Mouse (Mus musculus) T-helper 2 cell (primary cell): ENCODE measurements around the gene Phospho1.

Experiments
- in situ Hi-C: fragments of 300-600 bp; cut with MboI, MseI; formaldehyde crosslinking; loops from one replicate; pipeline ENCODE4 v1.15.1; 2025; ENCODE audit warnings: high pct_unique_total_duplicates

Phospho1 gene

GRCm38 (mm10) chr11:95812224-95812623, 12.1 kb upstream of the Phospho1 start:
- in situ Hi-C loops, result no loop called here

GRCm38 (mm10) chr11:95814101-95814500, 10.2 kb upstream of the Phospho1 start:
- in situ Hi-C loops, result no loop called here

GRCm38 (mm10) chr11:95814857-95815256, 9.4 kb upstream of the Phospho1 start:
- in situ Hi-C loops, result no loop called here

DNA sequence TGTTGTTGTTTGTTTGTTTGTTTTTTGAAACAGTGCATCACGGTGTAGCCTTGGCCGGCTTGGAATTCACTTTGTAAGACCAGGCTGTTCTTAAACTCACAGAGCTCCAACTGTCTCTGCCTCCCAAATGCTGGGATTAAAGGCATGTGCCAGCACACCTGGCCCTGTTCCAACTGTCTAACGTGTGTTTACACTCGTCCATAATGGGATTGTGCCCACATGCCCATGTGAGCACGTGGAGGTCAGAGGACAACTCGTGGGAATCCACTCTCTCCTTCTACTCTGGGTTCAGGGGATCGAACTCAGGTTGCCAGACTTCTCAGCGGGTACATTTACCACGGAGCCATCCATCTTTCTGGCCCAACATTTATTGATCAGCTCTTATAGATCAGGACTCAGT, 8.9 kb upstream of the Phospho1 start:
- in situ Hi-C loops, result no loop called here

DNA sequence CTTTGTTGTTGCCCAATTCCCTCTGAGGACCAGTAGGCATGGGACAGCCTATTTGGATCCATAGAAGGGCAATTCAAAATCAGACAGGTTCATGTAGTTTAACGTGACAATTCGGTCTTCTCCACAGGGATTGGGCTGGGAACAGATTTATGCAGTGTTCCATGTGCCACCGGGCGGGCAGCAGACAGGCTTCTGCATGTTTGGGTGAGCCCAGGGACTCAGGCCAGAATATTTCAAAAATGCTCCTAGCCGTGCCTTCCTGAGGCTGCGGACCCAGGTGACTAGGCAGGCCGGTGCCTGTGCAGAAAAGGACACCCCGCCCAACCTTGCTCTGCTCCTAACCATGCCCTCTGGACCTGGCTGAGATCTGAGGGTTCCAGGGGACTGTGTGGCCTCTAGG, 5.2 kb upstream of the Phospho1 start:
- in situ Hi-C loops, result no loop called here

- in situ Hi-C loops, result no loop called here
These were observed 2.8 kb upstream of the Phospho1 start for GRCm38 (mm10) chr11:95821511-95821910.

GRCm38 (mm10) chr11:95822437-95822836, 1.9 kb upstream of the Phospho1 start:
- in situ Hi-C loops, result no loop called here

GRCm38 (mm10) chr11:95824877-95825243, 561 bp downstream of the Phospho1 start:
- in situ Hi-C loops, result loop anchor here (5.0 kb wide), 1 partner anchor 67 kb away; no protein-coding TSS in a partner anchor

DNA sequence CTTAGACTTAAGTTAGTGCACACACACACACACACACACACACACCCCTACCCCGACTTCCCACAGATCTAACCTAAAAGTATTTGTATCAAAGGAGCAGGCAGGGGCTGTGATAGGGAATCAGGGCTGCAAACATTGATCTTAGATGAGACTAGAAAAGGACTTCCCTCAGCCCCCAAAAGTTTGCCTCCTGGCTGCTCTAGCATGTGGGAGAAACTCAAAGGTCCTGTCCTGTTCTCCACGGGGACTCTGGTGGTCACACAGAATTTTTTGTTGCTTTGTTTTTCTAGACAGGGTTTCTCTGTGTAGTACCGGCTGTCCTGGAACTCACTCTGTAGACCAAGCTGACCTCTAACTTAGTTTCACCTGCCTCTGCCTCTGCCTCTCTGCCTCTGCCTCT, 1.3 kb downstream of the Phospho1 start:
- in situ Hi-C loops, result loop anchor here (5.0 kb wide), 1 partner anchor 67 kb away; no protein-coding TSS in a partner anchor

- in situ Hi-C loops, result loop anchor here (5.0 kb wide), 1 partner anchor 66 kb away; no protein-coding TSS in a partner anchor
These were observed 2.2 kb downstream of the Phospho1 start for GRCm38 (mm10) chr11:95826317-95827167.

DNA sequence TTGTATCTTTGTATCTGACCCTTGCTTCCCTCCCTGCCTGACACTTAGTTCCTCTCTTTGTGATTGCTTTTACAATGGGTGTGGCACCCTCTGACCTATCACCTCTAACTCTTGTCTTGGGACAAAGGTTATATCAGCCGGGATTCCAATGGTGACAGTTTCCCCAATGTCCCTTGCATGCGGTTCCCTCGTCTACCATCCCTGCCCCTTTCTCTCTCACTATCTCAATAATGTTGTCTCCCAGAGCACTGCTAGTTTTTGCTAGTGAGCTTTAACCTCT, 2.8 kb downstream of the Phospho1 start:
- in situ Hi-C loops, result loop anchor here (5.0 kb wide), 1 partner anchor 65 kb away; no protein-coding TSS in a partner anchor

DNA sequence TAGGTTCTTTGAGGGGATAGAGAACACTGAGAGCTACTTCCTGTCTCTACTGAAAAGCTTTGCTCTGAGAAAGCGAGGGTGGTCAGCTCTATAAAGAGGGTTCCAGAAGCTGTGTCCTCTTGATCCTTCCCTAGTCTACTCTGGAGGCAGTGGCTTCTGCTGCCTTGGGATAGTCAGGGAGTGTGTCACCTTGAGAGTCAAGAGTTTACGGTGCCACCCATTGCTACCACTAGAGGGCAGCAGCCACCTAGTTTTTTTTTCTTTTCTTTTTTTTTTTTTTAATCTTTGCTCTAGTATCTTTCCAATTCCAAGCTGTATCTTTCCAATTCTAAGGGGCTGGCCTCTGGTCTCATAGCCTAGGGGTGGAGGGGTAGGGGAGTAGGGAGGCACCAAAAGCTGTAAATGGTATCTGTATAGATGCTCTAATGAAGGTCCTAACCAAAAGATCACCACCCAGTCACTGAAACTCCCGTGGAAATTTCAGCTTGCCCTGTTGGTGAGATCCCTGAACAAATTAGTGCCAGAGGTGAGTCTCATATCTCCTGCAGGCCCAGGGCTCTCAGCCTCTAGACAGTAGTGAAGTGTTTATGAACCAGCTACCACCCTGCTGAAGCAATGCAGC, 3.3 kb downstream of the Phospho1 start:
- in situ Hi-C loops, result loop anchor here (5.0 kb wide), 1 partner anchor 65 kb away; no protein-coding TSS in a partner anchor

- in situ Hi-C loops, result loop anchor here (5.0 kb wide), 1 partner anchor 64 kb away; no protein-coding TSS in a partner anchor
These were observed 4.1 kb downstream of the Phospho1 start for GRCm38 (mm10) chr11:95828181-95828964.

GRCm38 (mm10) chr11:95829526-95830050, 5.3 kb downstream of the Phospho1 start:
- in situ Hi-C loops, result loop anchor here (5.0 kb wide), 1 partner anchor 63 kb away; no protein-coding TSS in a partner anchor

DNA sequence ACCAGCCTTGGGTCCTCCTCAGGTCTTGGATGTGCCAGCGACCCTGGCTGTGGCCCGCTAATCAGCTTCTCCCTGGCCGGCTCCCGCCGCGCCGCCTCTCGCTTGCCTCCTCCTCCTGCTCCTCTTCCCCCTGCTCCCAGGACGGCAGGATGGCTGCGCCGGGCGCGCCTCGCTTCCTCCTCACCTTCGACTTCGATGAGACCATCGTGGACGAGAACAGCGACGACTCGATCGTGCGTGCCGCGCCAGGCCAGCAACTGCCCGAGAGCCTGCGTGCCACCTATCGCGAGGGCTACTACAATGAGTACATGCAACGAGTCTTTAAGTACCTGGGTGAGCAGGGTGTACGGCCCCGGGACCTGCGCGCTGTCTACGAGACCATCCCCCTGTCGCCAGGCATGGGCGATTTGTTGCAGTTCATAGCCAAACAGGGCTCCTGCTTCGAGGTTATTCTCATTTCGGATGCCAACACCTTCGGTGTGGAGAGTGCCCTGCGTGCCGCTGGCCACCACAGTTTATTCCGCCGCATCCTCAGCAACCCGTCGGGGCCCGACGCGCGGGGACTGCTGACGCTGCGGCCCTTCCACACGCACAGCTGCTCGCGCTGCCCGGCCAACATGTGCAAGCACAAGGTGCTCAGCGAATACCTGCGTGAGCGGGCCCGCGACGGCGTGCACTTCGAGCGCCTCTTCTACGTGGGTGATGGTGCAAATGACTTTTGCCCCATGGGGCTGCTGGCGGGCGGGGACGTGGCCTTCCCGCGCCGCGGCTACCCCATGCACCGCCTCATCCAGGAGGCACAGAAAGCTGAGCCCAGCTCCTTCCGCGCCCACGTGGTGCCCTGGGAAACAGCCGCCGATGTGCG, 6.3 kb downstream of the Phospho1 start:
- in situ Hi-C loops, result no loop called here

DNA sequence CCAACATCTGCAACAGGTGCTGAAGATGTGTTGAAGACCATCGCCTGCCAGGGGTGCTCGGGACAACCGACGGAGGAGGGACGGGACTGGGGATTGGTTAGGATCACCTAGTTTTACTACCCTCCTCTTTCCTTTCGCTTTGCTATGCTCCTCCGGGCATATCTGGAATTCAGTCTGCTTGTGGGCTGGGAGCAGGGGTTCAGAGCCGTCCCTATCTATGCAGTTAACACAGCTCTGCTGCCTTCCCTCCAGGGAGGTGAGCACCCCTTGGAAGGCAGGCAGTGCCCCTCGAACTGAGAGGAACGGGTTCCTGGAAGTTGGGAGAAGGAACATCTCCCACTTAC, 6.9 kb downstream of the Phospho1 start:
- in situ Hi-C loops, result no loop called here

DNA sequence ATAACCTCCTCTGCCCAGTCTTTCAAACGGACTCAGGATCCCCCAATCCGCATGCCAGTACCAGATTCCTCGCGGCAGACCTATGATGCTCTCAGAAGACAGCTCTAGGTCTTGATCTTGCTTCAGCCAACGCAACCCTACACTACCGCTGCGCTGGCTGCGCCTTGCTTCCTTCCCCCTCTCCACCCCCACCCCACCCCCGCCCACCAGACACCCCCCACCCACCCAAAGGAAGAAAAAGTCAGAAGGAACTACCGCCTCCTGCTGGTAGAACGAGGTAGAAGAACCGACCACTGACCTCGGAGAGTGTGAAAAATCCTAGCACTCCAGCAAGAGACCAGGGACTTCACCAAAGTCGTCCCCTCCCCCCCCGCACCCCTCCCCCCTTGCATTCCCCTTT, 7.3 kb downstream of the Phospho1 start:
- in situ Hi-C loops, result no loop called here

- in situ Hi-C loops, result no loop called here
These were observed 8.1 kb downstream of the Phospho1 start for GRCm38 (mm10) chr11:95832129-95833005.

DNA sequence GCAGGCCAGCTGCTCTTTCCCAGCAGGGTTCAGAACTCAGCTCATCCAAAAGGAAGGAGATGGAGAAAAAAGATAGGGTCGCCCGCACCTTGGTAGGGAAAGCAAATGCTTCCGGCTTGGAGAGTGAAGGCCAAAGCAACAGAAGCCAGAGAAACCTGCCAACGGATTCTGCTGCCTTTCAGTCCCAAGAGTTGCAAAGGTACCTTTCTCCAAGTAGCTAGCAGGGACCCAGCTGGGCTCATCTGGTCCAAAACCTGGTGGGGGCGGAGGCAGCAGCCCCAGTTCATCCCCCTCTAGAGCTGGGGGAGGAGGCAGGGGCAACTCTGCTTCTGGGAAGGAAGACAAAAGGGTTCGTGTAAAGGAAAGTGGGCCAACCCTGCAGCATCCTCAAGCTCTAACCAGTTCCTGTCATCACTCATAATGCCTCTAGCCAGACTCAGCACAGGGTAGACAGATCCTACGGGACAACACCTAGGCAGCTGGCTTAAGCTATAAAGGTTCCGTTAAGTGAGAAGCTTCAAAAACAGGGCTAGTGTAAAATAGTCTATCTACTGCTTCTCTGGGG, 8.8 kb downstream of the Phospho1 start:
- in situ Hi-C loops, result no loop called here
